7 mouse cellular contexts compared by ENCODE assay signal in the genomic region with DNA sequence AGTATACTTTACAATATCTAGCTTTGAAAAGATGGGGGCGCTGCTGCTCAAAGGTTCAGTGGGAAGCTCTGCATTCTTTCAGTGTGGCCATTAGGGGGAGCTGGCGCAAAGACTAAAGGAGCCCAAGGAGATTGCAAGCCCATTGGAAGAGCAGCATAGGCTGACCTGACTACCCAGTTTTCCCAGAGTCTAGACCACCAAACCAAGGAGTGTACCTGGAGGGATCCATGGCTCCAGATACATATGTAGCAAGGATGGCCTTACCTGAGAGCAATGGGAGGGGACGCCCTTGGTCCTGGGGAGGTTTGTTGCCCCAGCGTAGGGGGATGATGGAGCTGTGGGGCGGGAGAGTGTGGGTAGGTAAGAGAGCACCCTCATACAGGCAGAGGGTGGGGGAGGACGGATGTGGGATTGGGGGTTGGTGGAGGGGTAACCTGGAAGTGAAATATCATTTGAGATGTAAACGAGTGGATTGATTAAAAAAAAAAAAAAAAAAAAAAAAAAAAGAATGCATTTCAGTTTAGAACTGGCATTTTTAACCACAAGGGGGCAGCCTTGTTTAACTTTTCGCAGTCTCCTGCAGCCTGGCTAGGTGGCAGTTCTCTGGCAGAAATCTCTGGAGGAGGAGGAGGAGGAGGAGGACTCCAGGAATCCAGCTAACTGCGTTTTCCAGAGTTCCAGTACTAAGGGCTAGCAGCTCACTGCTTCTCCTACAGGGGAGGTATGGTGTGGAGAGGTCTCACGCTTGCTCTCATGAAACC. TPM values are rescaled to one million over a fixed set of nuclear protein-coding genes. Genes with fewer than 3 reads are reported as not detected.
DNase-seq lines count a peak whose midpoint lies in the region; ATAC-seq and TF ChIP-seq lines count a peak whose summit lies in the region.

No protein-coding gene starts in this region.

- no peaks in the 10 kb centered on the region for H3K9me3 ChIP-seq in intestine, embryonic 15.5 days

- peak overlapping the region; percentile 44 for H3K4me2 ChIP-seq in intestine, embryonic 15.5 days (replicated peaks)

- H3K27me3 ChIP-seq in intestine, embryonic 15.5 days (replicated peaks) = no peaks in the 10 kb centered on the region

- no peak overlapping the region for H3K9ac ChIP-seq in intestine, embryonic 15.5 days

- peak; percentile 57 for TF ChIP-seq CTCF in gastrocnemius, adult 2 months (IDR thresholded peaks at IDR 0.05)

- no peak overlapping the region for H3K27ac ChIP-seq in gastrocnemius, adult 2 months
- H3K27ac ChIP-seq in intestine, embryonic 15.5 days = no peak overlapping the region

- H3K4me1 ChIP-seq in intestine, embryonic 15.5 days (replicated peaks) = 0 out of 2 replicates have a peak, but pooled peaks cover 2% of the 10 kb centered on the region

- H3K4me3 ChIP-seq in gastrocnemius, adult 2 months = no peak overlapping the region
- H3K4me3 ChIP-seq in intestine, embryonic 15.5 days (replicated peaks) = no peak overlapping the region

- no peaks in the 10 kb centered on the region for H3K36me3 ChIP-seq in intestine, embryonic 15.5 days

- peak; percentile 96 for ATAC-seq in common myeloid progenitor, adult 5-6 weeks (replicated peaks; ENCODE audit: low read depth, poor library complexity, severe bottlenecking)
- peak; percentile 87 for ATAC-seq in intestine, embryonic 15.5 days
- peak; percentile 93 for ATAC-seq in megakaryocyte-erythroid progenitor cell, adult 5-6 weeks (replicated peaks; ENCODE audit: low FRiP score, low TSS enrichment, poor library complexity, severe bottlenecking)

- 16% methylated on average over 10 of the region's 10 CpGs for WGBS in intestine, embryonic 15.5 days

- peak; percentile 37 for DNase-seq in adrenal gland, adult 8-10 months
- peak; percentile 61 for DNase-seq in gastrocnemius, adult 2 months
- peak; percentile 86 to 88 for DNase-seq in left cerebral cortex, postnatal 14 days (ENCODE audit: low spot score in 2 of 2)
- peak; percentile 40 to 50 for DNase-seq in right cerebral cortex, postnatal 36 days (ENCODE audit: low spot score in 2 of 2)

- intact Hi-C loops in gastrocnemius, adult 2 months (cut with DNase I) = no loop called here
- intact Hi-C loops in left cerebral cortex, postnatal 14 days (cut with DNase I) = loop anchor here (10.0 kb wide), 1 partner anchor 587 kb away; no protein-coding TSS in a partner anchor

RNA-seq across cellular contexts. Expression of a gene that starts 9.5 kb away (rescaled TPM):
- 10 to 100 TPM; 27.6 to 62.7 (median 44.1) TPM for total RNA-seq in adrenal gland, adult 8-10 months (2022)
- total RNA-seq in common myeloid progenitor, adult 5-6 weeks (2017) = 39.1 and 44.7 TPM in 2 replicates
- 10 to 100 TPM; 13.2 to 15.9 TPM for total RNA-seq in gastrocnemius, adult 2 months (2021)
- 57.3 and 59.6 TPM in 2 replicates for polyA plus RNA-seq in intestine, embryonic 15.5 days (2015; fragmentation: Nextera tagmentation; extraction: Ambion mirVana)
- 10 to 100 TPM; 21.3 to 28.1 TPM for total RNA-seq in left cerebral cortex, postnatal 14 days (2021)
- 32.7 and 48.7 TPM in 2 replicates for total RNA-seq in megakaryocyte-erythroid progenitor cell, adult 5-6 weeks (2014; fragmentation: Nextera tagmentation)
- total RNA-seq in megakaryocyte-erythroid progenitor cell, adult 5-6 weeks (2017) = 78.0 and 82.5 TPM in 2 replicates

RNA-seq across cellular contexts. Expression of a gene that starts 59.7 kb away (rescaled TPM):
- total RNA-seq in adrenal gland, adult 8-10 months (2022) = 10 to 100 TPM; 15.9 to 22.4 (median 17.8) TPM
- 14.7 and 36.2 TPM in 2 replicates for total RNA-seq in common myeloid progenitor, adult 5-6 weeks (2017)
- total RNA-seq in gastrocnemius, adult 2 months (2021) = 10 to 100 TPM; 20.1 to 27.9 TPM
- polyA plus RNA-seq in intestine, embryonic 15.5 days (2015; fragmentation: Nextera tagmentation; extraction: Ambion mirVana) = 34.0 and 35.9 TPM in 2 replicates
- 10 to 100 TPM; 25.2 to 25.9 TPM for total RNA-seq in left cerebral cortex, postnatal 14 days (2021)
- 37.0 and 40.1 TPM in 2 replicates for total RNA-seq in megakaryocyte-erythroid progenitor cell, adult 5-6 weeks (2014; fragmentation: Nextera tagmentation)
- total RNA-seq in megakaryocyte-erythroid progenitor cell, adult 5-6 weeks (2017) = 15.5 and 37.0 TPM in 2 replicates

RNA-seq across cellular contexts. Expression of a gene that starts 59.8 kb away (rescaled TPM):
- 10 to 100 TPM; 12.1 to 20.6 (median 16.2) TPM for total RNA-seq in adrenal gland, adult 8-10 months (2022)
- total RNA-seq in common myeloid progenitor, adult 5-6 weeks (2017) = 9.0 and 9.1 TPM in 2 replicates
- 10 to 100 TPM; 14.8 to 16.8 TPM for total RNA-seq in gastrocnemius, adult 2 months (2021)
- 13.5 and 15.3 TPM in 2 replicates for polyA plus RNA-seq in intestine, embryonic 15.5 days (2015; fragmentation: Nextera tagmentation; extraction: Ambion mirVana)
- 10 to 100 TPM in 1 of 2 experiments, 1 to 10 TPM in 1; 8.8 to 10.4 TPM for total RNA-seq in left cerebral cortex, postnatal 14 days (2021)
- total RNA-seq in megakaryocyte-erythroid progenitor cell, adult 5-6 weeks (2014; fragmentation: Nextera tagmentation) = 14.0 and 20.4 TPM in 2 replicates
- 4.1 and 7.0 TPM in 2 replicates for total RNA-seq in megakaryocyte-erythroid progenitor cell, adult 5-6 weeks (2017)

Comparison
In these comparisons a context has a peak if more than half of its experiments do, and no peak if none do; other contexts are left out.
1. DNase-seq: peak in every context shown above with its lines; median percentile 87 in left cerebral cortex, postnatal 14 days; 61 in gastrocnemius, adult 2 months; 45 in right cerebral cortex, postnatal 36 days; 37 in adrenal gland, adult 8-10 months.